Mouse (Mus musculus) hindbrain, embryonic 10.5 days (tissue): ENCODE results near the gene Dnajb1. TPM values are rescaled to one million over a fixed set of nuclear protein-coding genes. Genes with fewer than 3 reads are reported as not detected.

Source experiments
- DNase-seq: peaks from one replicate; pipeline ENCODE4 v3.0.0-alpha.2; 2017; ENCODE audit warnings: low spot score
- H3K27ac ChIP-seq: fragments of 300-500 bp; sonication (generic); 2 replicates; pipeline ENCODE4 v1.5.1; 2016; ENCODE audit warnings: mild to moderate bottlenecking, moderate library complexity
- H3K27me3 ChIP-seq: fragments of 300-500 bp; sonication (generic); 2 replicates; pipeline ENCODE4 v1.6.1; 2016; ENCODE audit warnings: mild to moderate bottlenecking; ENCODE audit not compliant: poor library complexity, insufficient read depth, severe bottlenecking
- H3K36me3 ChIP-seq: fragments of 300-500 bp; sonication (generic); 2 replicates; pipeline ENCODE4 v1.6.1; 2016; ENCODE audit warnings: mild to moderate bottlenecking, moderate library complexity
- H3K4me1 ChIP-seq: fragments of 300-500 bp; sonication (generic); replicated peaks from 2 replicates; pipeline ENCODE4 v1.6.1; 2016; ENCODE audit warnings: mild to moderate bottlenecking
- H3K4me3 ChIP-seq: fragments of 300-500 bp; sonication (generic); 2 replicates; pipeline ENCODE4 v1.5.1; 2016; ENCODE audit warnings: mild to moderate bottlenecking, moderate library complexity
- H3K9me3 ChIP-seq: fragments of 300-500 bp; sonication (generic); 2 replicates; pipeline ENCODE4 v1.6.1; 2016; ENCODE audit warnings: mild to moderate bottlenecking, moderate library complexity
- WGBS: fragments of 180-500 bp; shearing (Covaris S2); methylation state at CpG from one replicate; pipeline ENCODE4 v1.1.7; 2016; 5-methylcytosine and 5-hydroxymethylcytosine counted together
- polyA plus RNA-seq: library from polyadenylated mRNA; unstranded; fragments of >200 nt; fragmentation: Nextera tagmentation; extraction: Ambion mirVana; gene quantifications from 2 replicates; pipeline ENCODE4 v1.2.1, GENCODE M21; 2016

Gene Dnajb1
- polyA plus RNA-seq, 1 experiment from 2014 or later, result 71.9 TPM

DNA sequence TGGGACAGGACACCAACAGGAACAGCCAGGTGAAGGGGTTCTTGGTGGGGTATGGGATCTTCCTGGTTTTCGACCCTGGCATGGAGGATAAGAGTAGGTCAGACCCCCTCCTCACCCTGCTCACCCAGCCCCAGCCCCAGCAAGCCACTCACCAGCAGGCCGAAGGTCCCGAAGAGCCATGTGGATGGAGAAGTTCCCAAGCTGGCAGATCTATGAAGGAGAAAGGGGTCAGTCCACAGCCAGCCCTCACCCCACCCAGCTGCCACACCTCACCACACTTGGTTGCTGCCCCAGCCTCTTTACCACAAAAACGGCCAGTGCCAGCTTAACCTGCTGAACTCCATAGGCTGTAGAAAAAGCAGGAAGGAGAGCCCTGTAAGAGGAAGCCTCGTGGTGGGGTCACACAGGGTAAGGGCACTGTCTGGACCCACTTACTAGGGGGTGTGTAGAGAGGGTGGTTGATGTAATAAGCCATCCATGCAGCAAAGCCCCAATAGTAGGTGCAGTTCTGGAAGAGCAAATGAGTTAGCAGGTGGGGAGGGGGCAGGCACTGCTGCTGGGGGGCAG is 35.7 kb upstream of the Dnajb1 start:
- Histone ChIP-seq H3K9me3 (no peaks in the 10 kb centered on the region), H3K4me3 (no peak overlapping the region), H3K36me3 (peaks cover 74% of the 10 kb centered on the region), H3K27me3 (no peaks in the 10 kb centered on the region), H3K4me1 (peaks cover 60% of the 10 kb centered on the region), H3K27ac (no peak overlapping the region)
- WGBS, result 90% methylated on average over 5 of the region's 5 CpGs
- DNase-seq, result no peak

DNA sequence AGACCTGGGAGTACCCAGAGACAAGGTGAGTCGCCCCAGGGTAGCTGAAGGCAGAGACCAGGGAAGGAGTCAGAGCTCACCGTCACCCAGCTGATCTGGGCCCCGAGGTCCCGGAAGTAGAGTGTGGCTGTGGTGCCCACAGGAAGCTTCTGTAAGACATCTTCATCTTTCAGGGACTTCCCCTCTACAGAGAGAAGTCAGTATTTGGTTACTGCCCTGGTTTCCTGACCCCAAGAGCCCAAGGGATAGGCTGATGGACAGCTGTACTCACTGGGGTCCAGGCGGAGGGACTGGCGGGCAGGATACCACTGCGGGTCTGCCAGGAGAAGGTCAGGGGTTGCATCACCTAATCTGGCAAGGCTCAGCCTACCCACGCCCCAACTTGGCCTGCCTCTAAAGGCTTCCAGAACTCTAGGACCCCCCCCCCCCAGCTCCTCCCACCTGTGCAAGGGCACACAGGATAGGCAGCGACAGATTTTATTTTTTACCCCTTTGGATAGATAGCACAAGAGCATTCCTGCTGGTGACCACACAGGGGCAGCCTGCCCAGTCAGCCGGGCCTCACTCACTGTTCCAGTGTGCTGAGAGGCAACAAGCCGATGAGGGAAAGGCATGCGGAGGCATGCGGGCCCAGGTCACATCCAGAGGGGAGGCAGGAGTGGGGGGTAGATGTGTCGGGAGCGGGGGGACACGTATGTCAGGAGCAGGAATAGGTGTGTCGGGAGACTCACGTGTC is 34.7 kb upstream of the Dnajb1 start:
- DNase-seq, result peak; percentile 20
- Histone ChIP-seq H3K36me3 (peaks cover 74% of the 10 kb centered on the region), H3K9me3 (no peaks in the 10 kb centered on the region), H3K4me1 (peaks cover 59% of the 10 kb centered on the region), H3K4me3 (no peak overlapping the region), H3K27ac (no peak overlapping the region), H3K27me3 (no peaks in the 10 kb centered on the region)
- 80% methylated on average over 18 of the region's 18 CpGs for WGBS

GRCm38 (mm10) chr8:83574631-83575315 is 33.2 kb upstream of the Dnajb1 start:
- no peak overlapping the region for H3K27ac ChIP-seq
- no peak for DNase-seq
- H3K27me3 ChIP-seq, result no peaks in the 10 kb centered on the region
- peaks cover 67% of the 10 kb centered on the region for H3K4me1 ChIP-seq
- no peaks in the 10 kb centered on the region for H3K9me3 ChIP-seq
- H3K36me3 ChIP-seq, result peaks cover 68% of the 10 kb centered on the region
- H3K4me3 ChIP-seq, result no peak overlapping the region
- 84% methylated on average over 15 of the region's 15 CpGs for WGBS

DNA sequence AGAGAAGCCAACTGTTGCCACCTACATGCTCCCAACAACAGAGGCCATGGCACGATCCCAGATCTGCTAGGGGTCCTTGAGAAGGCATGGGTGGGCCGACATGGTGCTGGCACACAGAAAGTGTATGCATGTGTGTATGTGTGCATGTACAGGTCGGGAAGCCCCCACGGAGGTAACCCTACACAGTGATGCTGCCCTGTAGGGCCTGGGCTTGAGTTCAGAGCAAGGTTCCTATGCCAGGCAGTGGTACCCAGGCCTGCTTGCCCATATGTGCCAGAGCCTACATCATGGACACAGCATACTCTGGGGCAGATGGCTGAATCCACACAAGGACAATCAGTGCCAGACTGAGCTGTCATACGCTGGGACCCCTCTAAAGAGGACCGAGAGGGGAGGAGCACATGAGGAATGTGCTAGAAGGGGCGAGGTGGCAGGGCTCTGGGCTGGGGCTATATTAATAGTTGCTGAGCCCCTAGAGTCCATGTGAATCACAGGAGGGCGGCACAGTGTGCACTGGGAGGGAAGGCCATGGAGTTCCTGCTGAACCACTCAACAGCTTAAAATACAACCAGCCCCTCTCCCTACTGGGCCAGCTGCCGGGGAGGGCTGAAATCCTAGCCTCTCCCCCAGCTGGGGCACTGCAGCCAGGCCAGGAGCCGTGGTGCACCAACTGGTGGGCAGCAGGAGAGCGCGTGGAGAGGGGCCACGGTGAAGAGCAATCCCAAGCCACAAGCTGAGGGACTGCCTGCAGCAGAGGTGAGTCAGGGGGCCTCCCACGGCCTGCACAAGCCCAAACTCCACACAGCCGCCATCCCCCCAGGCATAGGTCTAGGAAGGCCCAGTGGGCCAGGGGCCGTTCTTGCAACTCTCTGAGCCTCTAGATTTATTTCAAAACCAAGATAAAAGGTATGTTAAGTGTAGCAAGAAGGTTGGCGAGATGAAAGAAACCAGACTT is 32.2 kb upstream of the Dnajb1 start:
- WGBS, result 75% methylated on average over 17 of the region's 17 CpGs
- Histone ChIP-seq H3K36me3 (peaks cover 65% of the 10 kb centered on the region), H3K27ac (peak overlapping the region; percentile 54), H3K4me1 (peaks cover 75% of the 10 kb centered on the region), H3K4me3 (no peak overlapping the region), H3K9me3 (no peaks in the 10 kb centered on the region), H3K27me3 (no peaks in the 10 kb centered on the region)
- peak; percentile 4 for DNase-seq

GRCm38 (mm10) chr8:83576516-83576895 is 31.5 kb upstream of the Dnajb1 start:
- no peak for DNase-seq
- no peak overlapping the region for H3K27ac ChIP-seq
- H3K9me3 ChIP-seq, result no peaks in the 10 kb centered on the region
- H3K4me3 ChIP-seq, result no peak overlapping the region
- H3K27me3 ChIP-seq, result no peaks in the 10 kb centered on the region
- peaks cover 81% of the 10 kb centered on the region for H3K4me1 ChIP-seq
- peaks cover 62% of the 10 kb centered on the region for H3K36me3 ChIP-seq
- WGBS, result 61% methylated on average over 3 of the region's 4 CpGs

- 58% methylated on average over 4 of the region's 4 CpGs for WGBS
- 0 out of 2 replicates have a peak overlapping the region, but pooled peaks have one; percentile 35 for H3K27ac ChIP-seq
- H3K36me3 ChIP-seq, result peaks cover 58% of the 10 kb centered on the region
- no peaks in the 10 kb centered on the region for H3K27me3 ChIP-seq
- 0 out of 2 replicates have a peak overlapping the region, but pooled peaks have one; percentile 4 for H3K4me3 ChIP-seq
- H3K9me3 ChIP-seq, result no peaks in the 10 kb centered on the region
- peaks cover 86% of the 10 kb centered on the region for H3K4me1 ChIP-seq
- peak; percentile 43 for DNase-seq
These were observed 31.1 kb upstream of the Dnajb1 start for GRCm38 (mm10) chr8:83576921-83577320.

DNA sequence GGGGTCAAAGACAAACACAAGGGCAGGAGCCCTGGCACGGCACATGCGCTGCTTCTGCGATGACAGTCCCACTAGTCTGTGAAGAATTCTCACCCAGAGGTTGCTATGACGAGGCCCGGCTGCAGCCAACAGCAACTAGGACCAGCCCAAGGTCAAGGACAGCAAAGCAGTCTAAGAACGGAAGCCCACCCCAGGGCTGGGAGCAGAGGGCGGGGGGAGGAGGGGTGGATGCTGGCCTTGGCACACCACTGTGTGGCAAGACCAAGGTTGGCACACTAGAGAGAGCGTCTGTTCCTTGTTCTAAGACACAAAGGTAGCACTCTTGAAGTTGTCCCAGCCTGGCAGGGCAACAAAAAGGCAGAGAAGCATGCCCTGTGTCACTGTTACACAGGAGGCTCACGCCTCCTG is 30.6 kb upstream of the Dnajb1 start:
- Histone ChIP-seq H3K9me3 (no peaks in the 10 kb centered on the region), H3K36me3 (peaks cover 53% of the 10 kb centered on the region), H3K4me3 (0 out of 2 replicates have a peak overlapping the region, but pooled peaks have one; percentile 4), H3K27ac (no peak overlapping the region), H3K27me3 (no peaks in the 10 kb centered on the region), H3K4me1 (peaks cover 90% of the 10 kb centered on the region)
- DNase-seq, result no peak
- WGBS, result 48% methylated on average over 9 of the region's 9 CpGs

GRCm38 (mm10) chr8:83578131-83579055 is 29.6 kb upstream of the Dnajb1 start:
- Histone ChIP-seq H3K27ac (0 out of 2 replicates have a peak overlapping the region, but pooled peaks have one; percentile 9), H3K4me3 (no peak overlapping the region), H3K4me1 (peaks cover 90% of the 10 kb centered on the region), H3K9me3 (no peaks in the 10 kb centered on the region), H3K36me3 (peaks cover 49% of the 10 kb centered on the region), H3K27me3 (no peaks in the 10 kb centered on the region)
- peak; percentile 3 for DNase-seq
- 74% methylated on average over 17 of the region's 17 CpGs for WGBS

- no peaks in the 10 kb centered on the region for H3K27me3 ChIP-seq
- peaks cover 78% of the 10 kb centered on the region for H3K4me1 ChIP-seq
- peaks cover 47% of the 10 kb centered on the region for H3K36me3 ChIP-seq
- no peak overlapping the region for H3K4me3 ChIP-seq
- DNase-seq, result no peak
- no peak overlapping the region for H3K27ac ChIP-seq
- WGBS, result 90% methylated on average over 8 of the region's 8 CpGs
- H3K9me3 ChIP-seq, result no peaks in the 10 kb centered on the region
These were observed 28.3 kb upstream of the Dnajb1 start for GRCm38 (mm10) chr8:83579676-83580075.

GRCm38 (mm10) chr8:83580826-83581225 is 27.2 kb upstream of the Dnajb1 start:
- 90% methylated on average over 8 of the region's 8 CpGs for WGBS
- Histone ChIP-seq H3K27me3 (no peaks in the 10 kb centered on the region), H3K4me3 (no peak overlapping the region), H3K9me3 (no peaks in the 10 kb centered on the region), H3K27ac (no peak overlapping the region), H3K36me3 (peaks cover 48% of the 10 kb centered on the region), H3K4me1 (peaks cover 67% of the 10 kb centered on the region)
- DNase-seq, result no peak

DNA sequence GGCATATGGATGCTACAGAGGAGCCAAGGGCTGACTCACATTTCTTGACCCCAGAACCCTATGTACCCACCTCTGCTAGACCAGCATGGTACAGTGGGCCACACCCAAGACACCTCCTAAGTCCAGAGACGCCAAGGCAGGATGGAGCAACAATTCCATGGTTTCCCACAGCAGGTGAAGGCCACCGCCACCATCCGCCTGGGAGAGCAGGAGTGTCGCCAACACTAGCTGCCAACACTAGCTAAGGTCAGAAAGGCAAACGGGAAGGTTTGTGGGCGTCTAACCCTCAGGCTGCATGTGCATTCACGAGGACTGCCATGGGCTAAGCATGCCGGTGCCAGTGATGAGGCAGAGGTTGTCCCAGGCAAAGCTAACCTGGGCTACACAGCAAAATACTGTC is 25.8 kb upstream of the Dnajb1 start:
- H3K4me1 ChIP-seq, result peaks cover 53% of the 10 kb centered on the region
- WGBS, result 89% methylated on average over 8 of the region's 8 CpGs
- no peaks in the 10 kb centered on the region for H3K9me3 ChIP-seq
- H3K4me3 ChIP-seq, result no peak overlapping the region
- H3K27me3 ChIP-seq, result no peaks in the 10 kb centered on the region
- no peak overlapping the region for H3K27ac ChIP-seq
- DNase-seq, result no peak
- peaks cover 58% of the 10 kb centered on the region for H3K36me3 ChIP-seq
